Mouse (Mus musculus) cerebellum, adult 11-12 months (tissue): ENCODE results near the gene Fas.
A peak's percentile ranks its signal among the peaks of the same experiment; 100 is the strongest.

ENCODE experiments used
- DNase-seq: peaks from one replicate; pipeline ENCODE4 v3.0.0; 2022

Gene Fas

DNA sequence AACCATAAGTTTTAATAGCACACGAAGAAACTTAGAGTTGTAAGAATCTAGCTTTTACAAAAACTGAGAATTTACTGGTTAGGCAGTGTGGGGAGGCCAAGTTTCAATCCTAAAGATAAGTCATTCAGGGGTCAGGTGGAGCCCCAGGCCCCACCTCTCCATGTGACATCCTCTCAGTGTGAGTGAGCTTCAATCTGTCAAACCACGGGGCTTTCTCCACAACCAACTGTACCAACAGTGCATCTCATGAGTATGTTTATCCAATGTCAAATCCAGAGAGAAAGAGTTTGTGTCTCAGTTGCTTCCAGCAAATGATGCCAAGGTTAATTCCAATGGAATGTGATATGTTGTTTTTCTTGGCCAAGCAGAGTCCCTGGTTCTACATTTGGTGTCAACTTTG, 5.6 kb upstream of the Fas start:
- no peak for DNase-seq

DNA sequence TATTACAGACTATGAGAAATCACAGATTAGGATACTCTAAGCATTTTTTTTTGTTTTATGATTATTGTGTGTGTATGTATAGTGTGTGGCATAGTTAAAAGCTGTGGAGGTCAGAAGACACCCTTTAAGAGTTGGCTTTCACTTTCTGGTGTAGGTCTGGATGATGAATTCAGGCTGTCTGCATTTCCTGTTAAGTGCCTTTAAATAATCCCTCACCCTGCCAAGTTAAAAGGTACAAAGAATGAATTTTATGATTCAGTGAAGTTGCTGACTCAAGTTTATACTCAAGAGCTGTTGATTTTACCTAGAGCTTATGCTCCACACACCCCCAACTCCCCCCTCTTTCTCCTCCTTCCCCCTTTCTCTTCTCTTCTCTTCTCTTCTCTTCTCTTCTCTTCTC, 3.2 kb upstream of the Fas start:
- no peak for DNase-seq

DNA sequence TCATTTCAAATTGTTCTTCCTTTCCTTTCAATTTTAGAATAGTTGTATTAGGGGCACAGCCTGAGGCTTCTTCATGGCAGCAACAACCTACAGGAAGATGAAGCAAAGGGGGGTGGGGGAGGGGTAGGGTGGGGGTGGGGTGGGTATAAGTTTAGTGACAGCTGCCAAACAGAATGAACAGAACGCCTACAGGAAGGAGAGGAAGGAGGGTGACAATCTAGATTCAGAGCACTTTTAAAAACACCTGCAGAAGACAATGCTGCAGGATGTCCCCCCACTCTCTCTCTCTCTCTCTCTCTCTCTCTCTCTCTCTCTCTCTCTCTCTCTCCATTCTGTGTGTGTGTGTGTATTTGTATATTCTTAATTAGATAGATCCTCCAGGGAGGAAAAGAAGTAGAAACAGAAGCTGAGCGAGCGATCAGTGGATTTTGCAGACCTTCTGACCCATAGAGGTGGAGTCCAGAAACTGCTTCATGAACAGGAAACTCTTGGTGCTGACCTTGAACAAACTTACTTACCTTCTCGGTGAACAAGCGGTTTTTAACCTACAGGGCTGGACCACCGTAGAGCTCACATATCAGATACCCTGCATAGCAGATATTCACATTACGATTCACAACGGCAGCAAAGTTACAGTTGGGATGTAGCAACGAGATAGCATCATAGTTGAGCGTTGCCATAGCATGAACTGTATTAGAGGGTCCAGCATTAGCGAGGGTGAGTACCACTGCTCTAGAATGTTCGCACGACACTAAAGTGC, 2.6 kb upstream of the Fas start:
- no peak for DNase-seq

DNA sequence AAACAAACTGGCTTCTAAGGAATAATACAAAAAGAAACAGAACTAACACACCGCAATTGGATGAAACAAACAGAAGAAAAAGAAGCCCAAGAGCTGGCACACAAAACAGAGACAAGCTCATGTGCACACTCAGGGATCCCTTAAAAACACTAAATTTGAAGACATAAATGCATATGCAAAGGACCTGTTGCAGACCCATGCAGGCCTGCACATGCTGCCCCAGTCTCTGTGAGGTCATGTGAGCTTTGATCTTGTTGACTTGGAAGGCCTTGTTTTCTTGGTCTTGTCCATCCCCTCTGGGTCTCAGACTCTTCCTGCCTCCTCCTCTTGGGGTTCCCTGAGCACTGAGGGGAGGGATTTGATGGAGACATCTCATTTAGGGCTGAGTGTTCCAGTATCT, 1.8 kb upstream of the Fas start:
- no peak for DNase-seq

DNA sequence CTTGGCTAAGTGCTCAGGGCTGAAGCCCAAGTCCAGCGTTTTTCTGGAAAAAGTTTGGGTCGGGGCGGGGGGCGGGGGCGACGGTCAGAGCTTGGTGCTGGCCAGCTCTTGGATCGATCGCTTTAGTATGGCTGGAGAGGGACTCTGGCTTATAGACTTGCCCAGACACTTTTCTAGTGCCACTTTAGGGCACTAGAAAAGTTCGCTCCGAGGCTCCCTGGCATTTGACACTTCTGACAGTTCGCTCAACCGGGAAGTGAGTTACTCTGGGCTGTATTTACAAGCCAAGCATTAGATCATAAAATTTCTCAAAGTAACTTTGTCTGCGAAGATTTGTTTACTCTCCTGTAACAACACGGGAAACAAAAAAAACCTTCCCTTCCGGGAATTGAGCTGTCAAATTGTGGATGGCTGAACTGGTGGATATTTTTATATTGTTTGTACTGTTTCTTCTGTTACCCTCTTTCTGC, 441 bp downstream of the Fas start:
- DNase-seq, result no peak

DNA sequence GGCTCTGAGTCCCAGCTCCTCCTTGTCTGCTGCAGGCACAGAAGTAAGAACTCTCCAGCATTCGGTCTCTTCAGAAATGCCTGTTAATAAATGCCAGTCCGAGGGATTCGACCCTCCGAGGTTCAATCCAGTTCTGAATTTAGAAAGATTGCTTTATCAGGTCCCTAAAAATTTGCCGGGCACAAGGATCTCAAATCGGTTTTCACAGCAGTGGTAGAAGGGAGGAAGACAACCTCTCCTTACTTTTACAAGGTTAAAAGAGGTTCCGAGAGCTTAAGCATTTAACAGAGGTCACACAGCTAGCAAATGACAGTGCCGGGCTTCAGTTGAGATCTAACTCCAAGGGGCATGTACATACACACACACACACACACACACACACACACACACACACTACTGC, 913 bp downstream of the Fas start:
- DNase-seq, result no peak

DNA sequence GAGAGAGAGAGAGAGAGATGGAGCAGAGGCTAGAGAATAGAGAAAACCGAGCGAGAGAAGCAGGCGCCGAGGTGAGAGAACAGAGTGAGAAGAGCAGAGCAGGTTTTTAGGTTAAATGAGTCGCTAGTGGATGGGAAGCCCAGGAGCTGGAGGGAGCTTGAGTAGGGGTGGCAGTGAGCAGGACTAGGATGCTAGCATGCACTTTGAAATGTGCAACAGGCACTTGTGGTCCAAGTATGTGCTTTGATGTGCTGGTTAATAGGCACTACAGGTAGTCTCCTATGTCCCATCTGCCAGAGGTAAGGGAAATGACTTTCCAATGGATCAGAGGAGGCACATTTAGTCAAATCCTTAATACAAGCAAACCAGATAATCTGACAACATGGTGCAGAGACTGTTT, 1.5 kb downstream of the Fas start:
- no peak for DNase-seq

DNA sequence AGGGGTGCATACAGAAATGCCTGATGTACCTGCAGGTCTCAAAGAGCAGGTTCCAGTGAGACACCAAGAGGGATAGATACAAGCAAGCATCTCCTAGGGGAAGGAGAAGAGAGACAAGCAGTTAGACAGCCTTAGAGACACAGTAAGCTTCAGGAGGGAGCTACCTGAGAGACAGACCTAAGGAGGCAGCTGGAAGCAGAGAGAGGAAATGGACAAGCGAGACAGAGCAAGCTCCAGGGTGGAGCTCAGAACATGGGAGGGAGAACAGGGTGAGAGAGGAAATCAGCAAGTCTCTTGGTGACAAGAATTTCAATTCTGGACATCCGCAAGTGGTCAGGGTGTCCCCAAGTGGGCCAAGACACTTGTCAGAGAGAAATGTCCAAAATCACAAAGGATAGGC, 2.2 kb downstream of the Fas start:
- DNase-seq, result no peak

DNA sequence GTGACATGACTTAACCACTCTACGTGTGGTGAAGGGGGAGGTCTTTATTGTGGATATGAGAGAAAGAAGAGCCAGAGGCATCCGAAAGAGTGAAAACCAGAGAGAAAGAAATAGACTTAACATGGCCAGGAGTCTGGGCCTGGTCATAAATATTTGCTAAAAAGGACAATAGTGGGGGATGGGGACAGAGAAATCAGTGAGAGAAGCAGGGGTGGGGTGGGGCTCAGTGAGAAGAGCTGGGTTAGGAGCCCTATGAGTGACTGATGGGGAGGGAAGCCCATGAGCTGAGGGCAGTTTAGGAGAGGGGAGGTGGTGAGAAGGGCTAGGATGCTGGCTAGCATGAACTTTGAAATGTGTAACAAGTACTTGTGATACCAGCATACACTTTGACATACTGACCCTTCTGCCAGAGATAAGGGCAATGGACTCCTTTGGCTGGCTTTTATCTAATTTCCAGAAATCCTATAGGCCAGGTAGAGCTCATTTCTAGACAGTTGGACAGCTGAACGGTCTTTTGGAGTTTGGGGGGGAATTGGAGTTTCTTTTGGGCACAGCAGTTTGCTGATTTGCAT, 3.0 kb downstream of the Fas start:
- DNase-seq, result no peak

DNA sequence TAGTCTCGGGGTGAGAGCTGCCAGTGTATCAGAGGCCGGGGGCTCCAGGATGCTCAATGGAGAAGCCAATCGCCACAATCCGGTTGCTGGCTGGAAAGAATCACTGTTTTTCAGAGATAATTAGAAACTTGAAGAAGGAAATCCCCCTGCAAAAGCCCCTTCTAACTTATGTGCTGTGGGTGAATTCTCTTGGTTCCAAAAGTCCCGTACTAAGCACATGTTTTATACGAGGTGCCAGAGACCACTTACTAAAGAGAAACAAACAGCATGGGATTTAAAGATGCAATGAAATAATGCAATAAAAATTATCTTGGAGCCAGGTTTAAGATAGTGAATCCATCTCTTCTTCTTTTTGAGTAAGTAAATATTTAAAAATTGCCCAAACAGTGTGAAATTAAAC, 5.0 kb downstream of the Fas start:
- DNase-seq, result no peak

DNA sequence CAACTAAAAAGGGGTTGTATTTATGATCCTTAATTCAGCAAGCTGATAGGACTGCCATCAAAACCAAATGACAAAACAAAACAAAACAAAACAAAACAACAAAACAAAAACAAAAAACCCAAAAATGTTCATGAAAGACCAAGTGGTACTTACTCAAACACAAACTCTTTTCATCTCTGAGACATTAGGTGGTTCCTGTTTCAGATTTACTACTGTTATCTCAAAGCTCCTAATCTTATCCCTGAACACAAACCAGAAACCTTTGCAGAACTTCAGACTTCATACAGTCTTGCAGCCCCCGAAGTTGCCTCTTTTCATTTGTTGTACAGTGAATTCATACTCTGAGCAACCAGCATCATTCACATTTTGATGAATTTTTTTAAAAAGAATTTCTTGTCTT, 8.1 kb downstream of the Fas start:
- DNase-seq, result no peak

DNA sequence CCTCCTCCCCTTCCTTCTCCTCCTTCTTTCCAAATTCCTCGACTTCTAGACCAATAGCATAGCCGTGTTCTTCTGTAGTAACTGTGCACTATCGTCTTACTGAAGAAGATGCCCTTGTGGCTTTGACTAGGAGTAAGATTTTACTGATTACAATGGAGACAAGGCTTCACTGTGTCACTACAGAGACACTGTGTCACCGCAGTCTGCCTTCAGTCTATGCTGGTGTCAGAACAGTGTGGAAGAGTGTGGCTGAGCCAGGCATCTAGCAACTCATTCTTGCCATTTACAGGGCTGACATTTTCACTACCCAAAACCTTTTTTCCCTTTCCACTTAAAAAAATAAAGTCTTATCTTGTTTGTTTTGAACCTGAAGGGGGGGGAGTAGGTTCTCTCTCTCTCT, 8.8 kb downstream of the Fas start:
- no peak for DNase-seq

DNA sequence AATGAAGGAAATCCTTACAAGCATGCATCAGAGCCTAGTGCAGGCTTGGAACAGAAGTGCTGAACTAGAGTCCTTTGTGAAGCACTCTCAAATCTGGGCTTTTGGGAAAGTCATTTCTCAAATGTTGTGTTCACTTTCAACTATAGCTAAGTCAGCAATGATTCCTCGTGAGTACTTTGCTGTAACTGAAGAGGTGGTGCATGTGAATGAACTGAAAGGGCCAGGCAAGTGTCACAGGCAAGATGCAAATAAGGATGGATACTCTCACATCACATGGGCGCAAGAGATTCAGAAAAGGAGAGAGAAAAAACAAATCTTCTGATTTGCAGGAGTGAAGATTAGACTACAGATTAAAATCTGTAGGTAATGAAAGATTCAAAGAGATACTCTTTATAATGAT, 10.0 kb downstream of the Fas start:
- DNase-seq, result no peak

DNA sequence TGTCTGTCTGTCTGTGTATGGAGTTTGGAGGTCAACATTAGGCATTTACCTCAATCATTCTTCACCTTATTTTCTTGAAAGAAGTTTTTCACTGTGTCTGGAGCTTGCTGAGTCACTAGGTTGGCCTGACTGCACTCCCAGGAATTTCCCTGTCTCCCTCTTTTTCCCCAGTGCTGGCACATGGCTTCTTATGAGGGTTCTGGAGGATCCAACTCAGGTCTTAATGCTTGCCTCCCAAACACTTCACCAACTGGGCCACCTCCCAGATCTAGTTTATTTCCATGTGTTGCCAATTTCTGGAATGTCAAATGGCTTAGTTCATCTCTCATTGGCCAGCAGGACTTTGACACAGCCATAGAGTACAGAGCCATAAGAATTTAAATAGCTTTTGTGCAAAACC, 14.5 kb downstream of the Fas start:
- DNase-seq, result no peak

DNA sequence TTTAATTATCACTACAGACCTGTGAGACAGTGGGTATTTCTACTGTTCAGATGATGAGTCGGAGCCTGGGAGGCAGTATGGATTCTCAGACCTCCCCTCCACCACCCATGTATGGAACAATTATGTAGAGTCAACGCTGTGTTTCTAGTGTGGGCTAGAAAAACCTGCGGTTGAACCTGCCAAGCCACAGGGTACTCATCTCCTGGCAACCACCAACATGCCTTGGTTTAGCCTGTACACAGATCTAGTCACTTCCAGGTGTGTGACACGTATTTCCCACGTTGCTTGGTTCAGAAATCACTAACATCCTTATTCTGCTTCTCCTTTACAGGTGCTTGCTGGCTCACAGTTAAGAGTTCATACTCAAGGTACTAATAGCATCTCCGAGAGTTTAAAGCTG, 16.3 kb downstream of the Fas start:
- DNase-seq, result no peak

DNA sequence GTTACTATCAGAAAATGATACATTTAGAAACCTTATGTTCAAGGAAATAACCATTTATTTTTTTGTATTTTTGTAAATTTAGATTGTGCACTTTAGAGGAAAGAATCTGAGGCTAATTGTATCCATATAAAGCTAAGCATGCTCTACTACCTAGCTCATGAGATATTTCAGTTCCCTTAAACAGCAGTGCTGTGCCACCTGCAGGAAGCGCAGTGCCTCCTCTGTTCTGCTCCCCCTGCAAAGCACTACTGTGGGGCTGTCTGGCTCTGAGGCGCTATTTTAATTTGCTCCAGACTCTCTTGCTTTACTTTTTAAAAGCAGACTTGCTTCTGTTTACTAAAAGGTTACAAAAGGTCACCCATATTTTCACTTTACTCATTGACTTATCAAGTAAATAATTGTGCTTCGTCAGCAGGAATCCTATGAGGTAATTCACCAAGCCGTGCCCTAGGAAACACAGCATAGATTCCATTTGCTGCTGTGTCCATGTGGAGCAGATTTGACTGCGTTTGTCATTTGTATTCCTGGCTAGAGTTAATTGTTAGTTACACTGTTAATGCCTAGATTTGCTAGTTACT, 21.8 kb downstream of the Fas start:
- DNase-seq, result no peak

DNA sequence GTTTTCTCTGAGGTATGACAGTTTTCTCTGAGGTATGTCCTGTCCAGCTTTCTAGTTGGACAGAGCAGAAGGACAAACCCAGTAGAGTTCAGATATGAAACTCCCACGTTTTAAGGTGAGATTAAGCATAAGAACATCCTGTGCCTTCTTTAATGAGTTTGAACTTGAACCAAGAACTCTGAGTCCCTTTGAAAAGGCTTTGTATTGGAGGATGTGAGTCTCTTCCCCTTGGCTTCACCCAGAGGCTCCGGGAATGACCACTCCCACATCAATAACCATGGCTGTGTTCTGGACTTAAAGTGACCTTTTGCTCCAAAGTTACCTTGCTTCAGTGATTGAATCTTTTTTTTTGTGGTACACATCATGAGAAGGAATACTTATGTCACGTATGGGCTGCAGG, 37.6 kb downstream of the Fas start:
- DNase-seq, result no peak

DNA sequence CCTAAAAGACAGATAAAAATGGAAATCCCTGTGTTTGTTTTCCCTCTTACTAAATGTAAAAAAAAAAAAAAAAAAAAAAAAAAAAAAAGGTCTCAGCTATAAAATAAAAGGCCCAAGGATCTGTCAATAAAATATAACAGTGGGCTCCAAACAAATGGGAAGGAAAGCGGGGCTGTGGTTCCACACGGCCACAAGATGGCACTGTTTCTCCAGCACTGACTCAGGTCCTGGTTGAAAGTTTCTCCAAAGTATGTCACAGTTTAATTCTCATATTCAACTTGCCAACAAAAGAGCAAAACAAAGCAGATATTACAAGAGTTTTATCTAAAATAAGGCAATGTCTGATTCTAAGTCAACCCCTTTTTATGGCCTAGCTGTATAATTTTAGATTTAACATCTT, 43.8 kb downstream of the Fas start:
- peak; percentile 15 for DNase-seq

DNA sequence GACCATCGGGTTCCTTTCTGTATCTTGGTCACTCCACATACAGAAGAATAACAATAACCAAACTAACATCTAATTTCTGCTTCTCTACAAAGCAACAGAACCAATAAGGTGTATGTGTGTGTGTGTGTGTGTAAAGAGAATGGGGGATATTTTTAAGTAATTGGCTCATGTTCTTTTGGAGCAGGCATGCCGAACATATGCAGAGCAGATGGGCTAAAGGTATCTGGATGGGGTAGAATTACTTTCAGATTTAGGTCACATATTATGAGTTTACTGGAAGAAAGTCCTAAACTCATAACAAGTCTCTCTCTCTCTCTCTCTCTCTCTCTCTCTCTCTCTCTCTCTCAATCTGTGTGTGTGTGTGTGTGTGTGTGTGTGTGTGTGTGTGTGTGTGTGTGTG, 54.2 kb downstream of the Fas start:
- DNase-seq, result no peak

DNA sequence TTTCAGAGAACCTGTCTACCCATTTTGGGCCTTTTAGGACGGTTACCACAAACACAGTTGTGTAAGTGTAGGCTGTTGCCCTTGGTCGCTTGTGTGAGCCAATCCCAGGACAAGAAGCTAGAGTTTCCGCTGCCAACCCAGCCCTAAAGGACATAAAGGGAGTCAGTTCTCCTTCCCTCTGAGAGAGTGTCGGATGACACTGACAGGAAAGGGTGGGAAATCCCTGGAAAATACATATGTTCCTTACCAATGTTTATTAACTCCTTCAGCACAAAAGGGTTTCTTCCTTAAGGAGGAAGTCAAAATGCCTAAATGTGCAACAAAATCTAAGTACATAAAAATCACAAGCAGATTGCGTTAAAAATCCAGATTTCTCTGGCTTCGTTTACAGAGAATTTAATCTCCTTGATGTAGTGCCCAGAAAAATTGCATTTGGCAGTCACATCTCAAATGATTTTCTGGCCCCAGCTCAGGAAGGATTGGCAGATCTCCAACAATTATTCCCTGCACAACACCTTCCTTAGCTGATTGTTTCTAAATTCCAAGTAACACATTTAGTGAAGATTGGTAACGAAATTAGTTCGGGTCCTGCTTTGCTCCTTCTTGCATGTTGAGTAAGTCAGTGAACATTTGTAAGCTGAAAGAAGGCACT, 55.3 kb downstream of the Fas start:
- peak; percentile 7 for DNase-seq

DNA sequence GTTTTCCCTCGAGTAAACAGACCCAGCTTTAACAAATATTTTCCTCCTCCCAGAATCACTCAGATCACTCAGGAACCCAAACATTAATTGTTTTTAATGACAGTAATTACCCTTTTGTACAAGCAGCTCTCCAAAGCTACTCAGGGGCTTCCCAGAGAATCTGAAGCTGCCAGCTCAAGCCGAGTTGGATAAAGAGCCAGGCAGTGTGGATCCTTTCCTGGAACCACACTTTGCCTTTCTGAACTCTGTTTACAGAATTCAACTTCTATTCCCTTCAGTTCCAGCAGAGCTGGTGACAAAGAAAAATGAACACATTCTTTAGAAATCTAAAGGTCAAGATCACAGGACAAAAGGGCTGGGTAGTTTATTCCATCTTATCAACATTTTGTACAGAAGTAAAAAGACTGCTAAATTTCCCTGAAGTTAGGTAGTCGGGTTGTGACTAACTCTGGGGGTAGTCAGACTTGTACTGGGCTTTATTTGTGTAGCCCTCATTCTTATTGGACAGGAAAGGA, 62.9 kb downstream of the Fas start:
- no peak for DNase-seq

DNA sequence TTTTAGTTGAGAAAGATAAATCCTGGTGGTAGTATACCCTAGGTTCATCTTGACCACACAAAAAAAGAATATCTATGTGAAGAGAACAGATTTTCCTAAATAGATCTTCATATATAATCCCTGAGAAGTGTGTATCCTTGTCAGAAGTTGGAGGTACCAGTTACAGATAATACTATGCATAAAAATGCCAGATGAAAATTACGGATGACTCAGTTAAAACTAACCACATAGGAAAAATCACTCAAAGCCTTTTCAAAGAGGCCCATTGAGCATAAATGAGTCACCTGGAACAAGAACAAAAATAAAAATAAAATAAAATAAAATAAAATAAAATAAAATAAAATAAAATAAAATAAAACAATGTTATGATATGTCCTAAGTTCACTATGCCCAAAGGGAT, 72.2 kb downstream of the Fas start:
- DNase-seq, result no peak

DNA sequence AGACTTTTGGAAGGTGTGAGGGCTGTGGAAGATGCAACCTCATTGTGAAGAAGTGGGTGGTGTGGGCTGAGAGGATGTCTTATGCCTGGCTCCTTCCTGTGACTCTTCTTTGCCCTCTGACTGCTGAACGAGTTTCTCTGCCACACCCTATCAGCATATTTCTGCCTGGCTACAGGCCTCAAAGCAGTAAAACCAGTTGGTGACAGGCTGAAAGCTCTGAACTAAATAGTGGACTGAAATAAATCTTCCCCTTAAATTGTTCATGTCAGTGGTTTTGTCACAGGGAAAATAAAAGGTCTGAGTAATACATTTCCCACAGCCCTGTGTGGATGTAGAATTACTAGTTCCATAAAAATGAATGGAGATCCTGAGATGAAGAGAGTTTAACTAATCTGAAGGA, 79.1 kb downstream of the Fas start:
- DNase-seq, result no peak

DNA sequence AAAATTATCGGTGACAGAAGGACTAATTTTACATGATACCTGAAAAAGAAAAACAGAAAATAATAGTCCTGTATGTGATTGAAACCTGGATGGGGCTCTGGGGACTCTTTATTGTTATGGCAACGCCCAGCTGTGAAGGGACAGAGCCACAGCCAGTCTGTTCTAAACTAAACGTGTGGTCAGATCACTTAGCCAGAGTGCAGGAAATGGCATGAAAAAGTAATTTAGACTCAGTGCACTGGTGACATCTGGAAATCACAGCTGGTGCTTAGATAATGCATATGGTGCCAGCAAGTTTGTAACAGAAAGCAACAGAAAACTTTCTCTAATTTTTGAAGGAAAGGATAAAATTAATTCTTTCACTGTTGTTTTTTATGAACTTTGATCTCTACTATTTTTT, 79.9 kb downstream of the Fas start:
- DNase-seq, result no peak
